Mouse (Mus musculus) myocyte (in vitro differentiated cells): ENCODE results near the gene Trabd2b. TPM values are rescaled to one million over a fixed set of nuclear protein-coding genes. Genes with fewer than 3 reads are reported as not detected.

Source experiments
- H3K27me3 ChIP-seq: one replicate; pipeline ENCODE4 v1.6.1; 2011; ENCODE audit not compliant: control insufficient read depth, insufficient read depth, insufficient read length
- H3K36me3 ChIP-seq: one replicate; pipeline ENCODE4 v1.6.1; 2011; ENCODE audit not compliant: control insufficient read depth, insufficient read depth
- H3K4me2 ChIP-seq: one replicate; pipeline ENCODE4 v1.6.1; 2011; ENCODE audit warnings: low read depth, control low read depth
- H3K4me3 ChIP-seq: one replicate; pipeline ENCODE4 v1.5.1; 2011; ENCODE audit warnings: mild to moderate bottlenecking, control low read depth, moderate library complexity
- H3K79me2 ChIP-seq: one replicate; pipeline ENCODE4 v1.6.1; 2011; ENCODE audit not compliant: control insufficient read depth, insufficient read depth
- H3ac ChIP-seq: one replicate; pipeline ENCODE4 v1.6.1; 2011; ENCODE audit not compliant: control insufficient read depth, insufficient read length
- CEBPB ChIP-seq: IDR thresholded peaks from 2 replicates; pipeline ENCODE4 v1.6.1; 2011; ENCODE audit warnings: mild to moderate bottlenecking, moderate library complexity; ENCODE audit not compliant: poor library complexity, insufficient read depth, severe bottlenecking
- E2F4 ChIP-seq: IDR thresholded peaks from one replicate; pipeline ENCODE4 v1.6.1; 2011; ENCODE audit warnings: mild to moderate bottlenecking, control low read depth, moderate library complexity; ENCODE audit not compliant: insufficient read depth
- MAX ChIP-seq: IDR thresholded peaks from one replicate; pipeline ENCODE4 v1.6.1; 2011; ENCODE audit warnings: low read depth, mild to moderate bottlenecking, control low read depth
- MYOD1 ChIP-seq, 3 experiments: IDR thresholded peaks; one replicate each; pipeline ENCODE4 v1.6.1; 2011; ENCODE audit warnings: control low read depth in 2 of 3, low read depth in 2 of 3, mild to moderate bottlenecking in 2 of 3, moderate library complexity in 1 of 3; ENCODE audit not compliant: insufficient read length in 2 of 3, control insufficient read depth in 1 of 3
- MYOG ChIP-seq, 3 experiments: IDR thresholded peaks; one replicate each; pipeline ENCODE4 v1.6.1; 2011; ENCODE audit warnings: control low read depth in 2 of 3, low read depth in 2 of 3, mild to moderate bottlenecking in 2 of 3; ENCODE audit not compliant: insufficient read length in 2 of 3, control insufficient read depth in 1 of 3, insufficient read depth in 1 of 3
- POLR2A ChIP-seq: IDR thresholded peaks from one replicate; pipeline ENCODE4 v1.6.1; 2011; ENCODE audit warnings: low read depth, mild to moderate bottlenecking, control low read depth, moderate library complexity; ENCODE audit not compliant: insufficient read length
- POLR2AphosphoS2 ChIP-seq: IDR thresholded peaks from one replicate; pipeline ENCODE4 v1.6.1; 2011; ENCODE audit warnings: low read depth, control low read depth; ENCODE audit not compliant: insufficient read length
- REST ChIP-seq: IDR thresholded peaks from one replicate; pipeline ENCODE4 v1.6.1; 2011; ENCODE audit warnings: mild to moderate bottlenecking, control low read depth, moderate library complexity; ENCODE audit not compliant: insufficient read depth, insufficient read length
- SRF ChIP-seq: IDR thresholded peaks from one replicate; pipeline ENCODE4 v1.6.1; 2011; ENCODE audit warnings: low read depth; ENCODE audit not compliant: control insufficient read depth, insufficient read length
- TCF12 ChIP-seq: IDR thresholded peaks from one replicate; pipeline ENCODE4 v1.6.1; 2011; ENCODE audit warnings: mild to moderate bottlenecking, control low read depth; ENCODE audit not compliant: poor library complexity, insufficient read depth, severe bottlenecking
- TCF3 ChIP-seq: IDR thresholded peaks from one replicate; pipeline ENCODE4 v1.6.1; 2011; ENCODE audit warnings: low read depth, control low read depth; ENCODE audit not compliant: insufficient read length
- USF1 ChIP-seq: IDR thresholded peaks from one replicate; pipeline ENCODE4 v1.6.1; 2011; ENCODE audit warnings: low read depth, mild to moderate bottlenecking, control low read depth, moderate library complexity
- polyA plus RNA-seq: library from polyadenylated mRNA; unstranded; fragments of >200 nt; fragmentation: generic; extraction: Trizol; gene quantifications from one replicate; pipeline ENCODE4 v1.2.1, GENCODE M21; 2012; ENCODE audit warnings: missing spikeins

Trabd2b gene
- polyA plus RNA-seq, 1 experiment = 0.79 TPM

- TF ChIP-seq POLR2AphosphoS2 (no peak), POLR2A (no peak), CEBPB (no peak), MAX (no peak), TCF3 (no peak), MYOD1 (IDR thresholded peaks at IDR 0.05; ENCODE audit: control insufficient read depth in 1 of 3, insufficient read length in 2 of 3, low read depth in 2 of 3) (no peak), REST (no peak), SRF (no peak), MYOG (IDR thresholded peaks at IDR 0.05; ENCODE audit: control insufficient read depth in 1 of 3, insufficient read depth in 1 of 3, insufficient read length in 2 of 3, low read depth in 2 of 3) (no peak), USF1 (no peak), E2F4 (no peak)
- Histone ChIP-seq H3K27me3 (peaks cover 23% of the 10 kb centered on the region), H3K4me2 (peak overlapping the region; percentile 65), H3K36me3 (no peaks in the 10 kb centered on the region), H3ac (peak overlapping the region; percentile 12), H3K4me3 (peak overlapping the region; percentile 19), H3K79me2 (no peaks in the 10 kb centered on the region)
Measured at GRCm38 (mm10) chr4:114405682-114406354, 706 bp upstream of the Trabd2b start.

GRCm38 (mm10) chr4:114407516-114407915 lies 992 bp downstream of the Trabd2b start:
- Histone ChIP-seq H3ac (no peak overlapping the region), H3K4me2 (no peak overlapping the region), H3K27me3 (peaks cover 19% of the 10 kb centered on the region), H3K36me3 (no peaks in the 10 kb centered on the region), H3K4me3 (no peak overlapping the region), H3K79me2 (no peaks in the 10 kb centered on the region)
- TF ChIP-seq TCF12 (no peak), POLR2AphosphoS2 (no peak), E2F4 (no peak), SRF (no peak), TCF3 (no peak), CEBPB (no peak), USF1 (no peak)

GRCm38 (mm10) chr4:114408298-114408697 lies 1.8 kb downstream of the Trabd2b start:
- Histone ChIP-seq H3K79me2 (no peaks in the 10 kb centered on the region), H3K36me3 (no peaks in the 10 kb centered on the region), H3K27me3 (peaks cover 19% of the 10 kb centered on the region), H3ac (no peak overlapping the region), H3K4me2 (no peak overlapping the region), H3K4me3 (no peak overlapping the region)
- TF ChIP-seq SRF (no peak), MAX (no peak), CEBPB (no peak), POLR2AphosphoS2 (no peak), POLR2A (no peak), MYOD1 (IDR thresholded peaks at IDR 0.05; ENCODE audit: control insufficient read depth in 1 of 3, insufficient read length in 2 of 3, low read depth in 2 of 3) (no peak), MYOG (IDR thresholded peaks at IDR 0.05; ENCODE audit: control insufficient read depth in 1 of 3, insufficient read depth in 1 of 3, insufficient read length in 2 of 3, low read depth in 2 of 3) (no peak), TCF3 (no peak), E2F4 (no peak), TCF12 (no peak), REST (no peak), USF1 (no peak)

- H3K4me3 ChIP-seq = no peak overlapping the region
- no peak overlapping the region for H3K4me2 ChIP-seq
- TF ChIP-seq MYOG (IDR thresholded peaks at IDR 0.05; ENCODE audit: control insufficient read depth in 1 of 3, insufficient read depth in 1 of 3, insufficient read length in 2 of 3, low read depth in 2 of 3) (no peak), USF1 (no peak), CEBPB (no peak), MAX (no peak), POLR2A (no peak), MYOD1 (IDR thresholded peaks at IDR 0.05; ENCODE audit: control insufficient read depth in 1 of 3, insufficient read length in 2 of 3, low read depth in 2 of 3) (no peak), POLR2AphosphoS2 (no peak), TCF12 (no peak), E2F4 (no peak), SRF (no peak), REST (no peak), TCF3 (no peak)
- no peaks in the 10 kb centered on the region for H3K36me3 ChIP-seq
- H3K27me3 ChIP-seq = peaks cover 19% of the 10 kb centered on the region
- H3K79me2 ChIP-seq = no peaks in the 10 kb centered on the region
- no peak overlapping the region for H3ac ChIP-seq
Measured at GRCm38 (mm10) chr4:114408890-114409480, 2.5 kb downstream of the Trabd2b start.
